Mouse (Mus musculus): ENCODE results near the gene Usp42.

Usp42 gene

GRCm38 (mm10) chr5:143687589-143687988 lies 44.5 kb downstream of the Usp42 start:
- no peak for DNase-seq

GRCm38 (mm10) chr5:143686456-143686855 lies 45.6 kb downstream of the Usp42 start:
- no peak for DNase-seq

GRCm38 (mm10) chr5:143684911-143685390 lies 47.1 kb downstream of the Usp42 start:
- no peak for DNase-seq

GRCm38 (mm10) chr5:143683696-143684095 lies 48.4 kb downstream of the Usp42 start:
- DNase-seq = no peak

GRCm38 (mm10) chr5:143679654-143680053 lies 52.4 kb downstream of the Usp42 start:
- no peak for DNase-seq

- DNase-seq = no peak
These were observed 53.3 kb downstream of the Usp42 start for GRCm38 (mm10) chr5:143678634-143679271.

- DNase-seq = peak in 1 of 2 experiments; percentile 37
These were observed 54.7 kb downstream of the Usp42 start for GRCm38 (mm10) chr5:143677363-143677762.

- DNase-seq = no peak
These were observed 55.7 kb downstream of the Usp42 start for GRCm38 (mm10) chr5:143676218-143676985.

GRCm38 (mm10) chr5:143674576-143674975 lies 57.5 kb downstream of the Usp42 start:
- DNase-seq = peak in 1 of 2 experiments; percentile 31

- DNase-seq = no peak
These were observed 61.2 kb downstream of the Usp42 start for GRCm38 (mm10) chr5:143670740-143671415.

- no peak for DNase-seq
These were observed 62.2 kb downstream of the Usp42 start for GRCm38 (mm10) chr5:143669839-143670238.

- DNase-seq = no peak
These were observed 62.7 kb downstream of the Usp42 start for GRCm38 (mm10) chr5:143669393-143669792.

- DNase-seq = peak in 1 of 2 experiments; percentile 52
These were observed 63.2 kb downstream of the Usp42 start for GRCm38 (mm10) chr5:143668884-143669283.

GRCm38 (mm10) chr5:143666015-143666414 lies 66.1 kb downstream of the Usp42 start:
- no peak for DNase-seq

GRCm38 (mm10) chr5:143665561-143665960 lies 66.5 kb downstream of the Usp42 start:
- DNase-seq = no peak

GRCm38 (mm10) chr5:143663074-143663687 lies 68.9 kb downstream of the Usp42 start:
- DNase-seq = no peak

Data from kidney, postnatal 4 days (tissue).